10 mouse cellular contexts compared by ENCODE assay signal in genomic region chr15:4028411-4028700, GRCm38 (mm10). TPM values are rescaled to one million over a fixed set of nuclear protein-coding genes. Genes with fewer than 3 reads are reported as not detected.
DNase-seq lines count a peak whose midpoint lies in the region; ATAC-seq and TF ChIP-seq lines count a peak whose summit lies in the region.
"Had no signal": no experiment of that assay in that cellular context is flagged by ENCODE, and none has a peak within 500 bp of the region (broad histone marks: within the 10 kb centered on the region; RNA-seq: fewer than 3 reads in every experiment).

No protein-coding gene starts in this region.

- no peak for TF ChIP-seq POLR2A in cortical plate, adult 2 months (IDR thresholded peaks at IDR 0.05; ENCODE audit: extremely low read depth, insufficient read depth, low read length)

- no peaks in the 10 kb centered on the region for H3K36me3 ChIP-seq in hindbrain, embryonic 14.5 days (replicated peaks; ENCODE audit: control insufficient read depth, insufficient read depth)
- H3K36me3 ChIP-seq in hindbrain, embryonic 12.5 days = no peaks in the 10 kb centered on the region
- H3K36me3 ChIP-seq in kidney, postnatal 0 days (ENCODE audit: insufficient read depth, low read length) = no peaks in the 10 kb centered on the region
- H3K36me3 ChIP-seq: G1E had no signal

- H3K27ac ChIP-seq in hindbrain, embryonic 14.5 days = no peak overlapping the region
- no peak overlapping the region for H3K27ac ChIP-seq in hindbrain, embryonic 12.5 days
- H3K27ac ChIP-seq in cortical plate, adult 2 months (ENCODE audit: insufficient read depth, low read length) = no peak overlapping the region
- peak overlapping the region; percentile 37 for H3K27ac ChIP-seq in kidney, postnatal 0 days

- H3K4me2 ChIP-seq in hindbrain, embryonic 14.5 days (replicated peaks) = 0 out of 2 replicates have a peak overlapping the region, but pooled peaks have one; percentile 69
- no peak overlapping the region; the same call in 1 of the 2 replicates for H3K4me2 ChIP-seq in hindbrain, embryonic 12.5 days (replicated peaks)
- H3K4me2 ChIP-seq in kidney, postnatal 0 days (ENCODE audit: low read length) = no peak overlapping the region; the same call in 1 of the 2 replicates

- H3K9me3 ChIP-seq in hindbrain, embryonic 14.5 days (ENCODE audit: control insufficient read depth, low read length) = no peaks in the 10 kb centered on the region
- no peaks in the 10 kb centered on the region for H3K9me3 ChIP-seq in hindbrain, embryonic 12.5 days (replicated peaks)
- H3K9me3 ChIP-seq in kidney, postnatal 0 days (replicated peaks; ENCODE audit: low read length) = no peaks in the 10 kb centered on the region
- H3K9me3 ChIP-seq: G1E had no signal

- 0 out of 2 replicates have a peak overlapping the region, but pooled peaks have one; percentile 3 for H3K9ac ChIP-seq in hindbrain, embryonic 14.5 days
- no peak overlapping the region for H3K9ac ChIP-seq in hindbrain, embryonic 12.5 days
- H3K9ac ChIP-seq in kidney, postnatal 0 days (ENCODE audit: low read depth, low read length) = no peak overlapping the region

- 81% methylated on average over 6 of the region's 6 CpGs for WGBS in hindbrain, embryonic 14.5 days
- 81% methylated on average over 6 of the region's 6 CpGs for WGBS in hindbrain, embryonic 12.5 days
- WGBS in kidney, postnatal 0 days = 68% methylated on average over 6 of the region's 6 CpGs

- TF ChIP-seq CTCF in cortical plate, adult 2 months (IDR thresholded peaks at IDR 0.05; ENCODE audit: extremely low read depth, insufficient read depth, low read length) = no peak
- no peak for TF ChIP-seq CTCF in kidney, postnatal 0 days (IDR thresholded peaks at IDR 0.05; ENCODE audit: low read depth)

- no peaks in the 10 kb centered on the region for H3K27me3 ChIP-seq in hindbrain, embryonic 14.5 days (ENCODE audit: control insufficient read depth, insufficient read depth, low read length)
- H3K27me3 ChIP-seq in hindbrain, embryonic 12.5 days = no peaks in the 10 kb centered on the region
- no peaks in the 10 kb centered on the region for H3K27me3 ChIP-seq in kidney, postnatal 0 days (ENCODE audit: insufficient read depth, low read length)

- DNase-seq in hindbrain, embryonic 14.5 days (ENCODE audit: low spot score) = no peak
- DNase-seq in R1 (ENCODE audit: low read depth, low spot score) (peak; percentile 13), adipocyte (ENCODE audit: low spot score) (no peak)
- no peak for DNase-seq in kidney, postnatal 0 days (ENCODE audit: low spot score)
- no peak for DNase-seq in right cerebral cortex, postnatal 14 days
- DNase-seq: thymus, postnatal 36 days had no signal

- H3K4me3 ChIP-seq in hindbrain, embryonic 14.5 days (replicated peaks; ENCODE audit: low read length) = no peak overlapping the region
- no peak overlapping the region for H3K4me3 ChIP-seq in hindbrain, embryonic 12.5 days
- peak overlapping the region; percentile 91 for H3K4me3 ChIP-seq in cortical plate, adult 2 months (ENCODE audit: insufficient read depth, low read length)
- no peak overlapping the region for H3K4me3 ChIP-seq in kidney, postnatal 0 days (replicated peaks; ENCODE audit: low read depth, low read length)

- peaks cover 12% of the 10 kb centered on the region for H3K4me1 ChIP-seq in hindbrain, embryonic 14.5 days (replicated peaks; ENCODE audit: control insufficient read depth, insufficient read depth, low read length)
- H3K4me1 ChIP-seq in hindbrain, embryonic 12.5 days = peaks cover 15% of the 10 kb centered on the region
- H3K4me1 ChIP-seq in cortical plate, adult 2 months (ENCODE audit: control insufficient read depth, insufficient read depth, low read length) = peaks cover 11% of the 10 kb centered on the region; the same call in 1 of the 2 replicates
- peaks cover 10% of the 10 kb centered on the region for H3K4me1 ChIP-seq in kidney, postnatal 0 days (replicated peaks; ENCODE audit: insufficient read depth, low read length)

- no peak for ATAC-seq in hindbrain, embryonic 14.5 days (ENCODE audit: low FRiP score)
- no peak for ATAC-seq in hindbrain, embryonic 12.5 days (ENCODE audit: low FRiP score)
- ATAC-seq in kidney, postnatal 0 days (replicated peaks; ENCODE audit: low FRiP score, low read depth) = no peak
- ATAC-seq in megakaryocyte-erythroid progenitor cell, adult 5-6 weeks (replicated peaks; ENCODE audit: low FRiP score, low TSS enrichment, poor library complexity, severe bottlenecking) = no peak

RNA-seq across cellular contexts. Expression of gene Oxct1, which starts 2.2 kb away (rescaled TPM):
- 341 and 388 TPM in 2 replicates for polyA plus RNA-seq in hindbrain, embryonic 14.5 days (2014; fragmentation: Nextera tagmentation; extraction: Ambion mirVana)
- 200 and 208 TPM in 2 replicates for polyA plus RNA-seq in hindbrain, embryonic 12.5 days (2016; fragmentation: Nextera tagmentation; extraction: Ambion mirVana)
- polyA plus RNA-seq in cortical plate, adult 2 months (2012; rRNA removed) = 178 and 181 TPM in 2 replicates
- polyA plus RNA-seq in kidney, postnatal 0 days (2015; fragmentation: Nextera tagmentation; extraction: Ambion mirVana) = 403 and 438 TPM in 2 replicates
- total RNA-seq in megakaryocyte-erythroid progenitor cell, adult 5-6 weeks (2014; fragmentation: Nextera tagmentation) = 51.3 and 65.2 TPM in 2 replicates
- 158 and 217 TPM in 2 replicates for total RNA-seq in megakaryocyte-erythroid progenitor cell, adult 5-6 weeks (2017)

RNA-seq across cellular contexts. Expression of gene AW549877, which starts 32.8 kb away (rescaled TPM):
- 56.5 and 62.9 TPM in 2 replicates for polyA plus RNA-seq in hindbrain, embryonic 14.5 days (2014; fragmentation: Nextera tagmentation; extraction: Ambion mirVana)
- 57.2 and 61.6 TPM in 2 replicates for polyA plus RNA-seq in hindbrain, embryonic 12.5 days (2016; fragmentation: Nextera tagmentation; extraction: Ambion mirVana)
- polyA plus RNA-seq in cortical plate, adult 2 months (2012; rRNA removed) = 37.8 and 39.0 TPM in 2 replicates
- polyA plus RNA-seq in kidney, postnatal 0 days (2015; fragmentation: Nextera tagmentation; extraction: Ambion mirVana) = 32.4 and 33.1 TPM in 2 replicates
- total RNA-seq in megakaryocyte-erythroid progenitor cell, adult 5-6 weeks (2014; fragmentation: Nextera tagmentation) = 14.5 and 22.5 TPM in 2 replicates
- total RNA-seq in megakaryocyte-erythroid progenitor cell, adult 5-6 weeks (2017) = 8.2 and 14.3 TPM in 2 replicates

RNA-seq across cellular contexts. Expression of gene Fbxo4, which starts 49.0 kb away (rescaled TPM):
- 10.2 and 10.9 TPM in 2 replicates for polyA plus RNA-seq in hindbrain, embryonic 14.5 days (2014; fragmentation: Nextera tagmentation; extraction: Ambion mirVana)
- 9.0 and 9.8 TPM in 2 replicates for polyA plus RNA-seq in hindbrain, embryonic 12.5 days (2016; fragmentation: Nextera tagmentation; extraction: Ambion mirVana)
- polyA plus RNA-seq in cortical plate, adult 2 months (2012; rRNA removed) = 9.8 and 11.6 TPM in 2 replicates
- 17.1 and 18.0 TPM in 2 replicates for polyA plus RNA-seq in kidney, postnatal 0 days (2015; fragmentation: Nextera tagmentation; extraction: Ambion mirVana)
- 2.3 and 7.4 TPM in 2 replicates for total RNA-seq in megakaryocyte-erythroid progenitor cell, adult 5-6 weeks (2014; fragmentation: Nextera tagmentation)
- total RNA-seq in megakaryocyte-erythroid progenitor cell, adult 5-6 weeks (2017) = 10.7 and 13.3 TPM in 2 replicates
